Mouse (Mus musculus) lung, adult 2 months (tissue): Measurements from ENCODE around the gene Fgd2.

ENCODE experiments used
- CTCF ChIP-seq: fragments of 200-500 bp; IDR thresholded peaks from 2 replicates; pipeline ENCODE4 v1.5.1; 2011; ENCODE audit warnings: mild to moderate bottlenecking, low read length, control low read depth; ENCODE audit not compliant: insufficient read depth
- POLR2A ChIP-seq: fragments of 200-500 bp; IDR thresholded peaks from 2 replicates; pipeline ENCODE4 v1.6.1; 2011; ENCODE audit warnings: low read depth, mild to moderate bottlenecking, control low read depth, low read length, borderline replicate concordance; ENCODE audit errors: extremely low read depth

- no peak for TF ChIP-seq CTCF
- TF ChIP-seq POLR2A: no peak
These were observed 19.5 kb downstream of the Fgd2 start for GRCm38 (mm10) chr17:29380241-29380640.
